Mouse (Mus musculus) G1E (cell line): Measurements from ENCODE around the gene App. TPM values are rescaled to one million over a fixed set of nuclear protein-coding genes. Genes with fewer than 3 reads are reported as not detected.

Experiments used
- ATAC-seq: 2 replicates; pipeline ENCODE4 v1.8.0; 2016; ENCODE audit warnings: mild to moderate bottlenecking; ENCODE audit not compliant: insufficient number of reproducible peaks, poor library complexity, low FRiP score, severe bottlenecking; ENCODE audit errors: extremely low read depth
- DNase-seq: peaks from one replicate; pipeline ENCODE4 v3.0.0; 2012; ENCODE audit warnings: low spot score
- H3K27me3 ChIP-seq: 2 replicates; pipeline ENCODE4 v1.6.1; 2012; ENCODE audit warnings: mild to moderate bottlenecking, low read length, inconsistent platforms; ENCODE audit not compliant: insufficient read depth
- H3K36me3 ChIP-seq: replicated peaks from 2 replicates; pipeline ENCODE3; 2012; ENCODE audit warnings: mild to moderate bottlenecking, inconsistent platforms
- H3K4me1 ChIP-seq: 2 replicates; pipeline ENCODE4 v1.6.1; 2012; ENCODE audit warnings: low read depth, low read length, inconsistent platforms, mixed read lengths; ENCODE audit not compliant: insufficient read depth
- H3K4me3 ChIP-seq: 2 replicates; pipeline ENCODE4 v1.5.1; 2012; ENCODE audit warnings: low read depth, mild to moderate bottlenecking, inconsistent platforms, low read length, moderate library complexity, mixed read lengths
- H3K9me3 ChIP-seq: replicated peaks from 2 replicates; pipeline ENCODE4 v1.6.1; 2012; ENCODE audit warnings: inconsistent platforms
- CTCF ChIP-seq: IDR thresholded peaks from 2 replicates; pipeline ENCODE4 v1.5.1; 2012; ENCODE audit warnings: low read depth, low read length, inconsistent platforms, mixed read lengths
- GATA1 ChIP-seq: IDR thresholded peaks from 2 replicates; pipeline ENCODE4 v1.6.1; 2012; ENCODE audit warnings: borderline replicate concordance, low read length, inconsistent platforms, mixed read lengths
- GATA2 ChIP-seq: IDR thresholded peaks from 2 replicates; pipeline ENCODE4 v1.6.1; 2012; ENCODE audit warnings: low read depth, low read length, inconsistent platforms, borderline replicate concordance
- POLR2AphosphoS5 ChIP-seq: IDR thresholded peaks from 2 replicates; pipeline ENCODE4 v1.6.1; 2012; ENCODE audit warnings: low read depth, low read length, inconsistent platforms; ENCODE audit not compliant: insufficient replicate concordance
- TAL1 ChIP-seq: conservative IDR thresholded peaks from 2 replicates; pipeline ENCODE4 v1.6.1; 2012; ENCODE audit warnings: low read depth, low read length, inconsistent platforms, mixed read lengths
- polyA plus RNA-seq: library from polyadenylated mRNA; stranded (reverse); fragments of >175 nt; gene quantifications from 2 replicates; pipeline ENCODE4 v1.2.3, GENCODE M21; 2012
- total RNA-seq, 2 experiments: library from RNA; stranded (forward) in 1 of 2; stranded (reverse) in 1 of 2; fragments of 200-1000 nt in 1 of 2; fragments of >200 nt in 1 of 2; fragmentation: Nextera tagmentation in 1 of 2; gene quantifications; 2 replicates each; pipeline ENCODE4 v1.2.3; 2014 to 2017

The App gene
- total and polyA plus RNA-seq, 3 experiments: 0.27 TPM; not detected in 2

- H3K36me3 ChIP-seq: no peaks in the 10 kb centered on the region
- TF ChIP-seq GATA2: no peak
- TF ChIP-seq GATA1: no peak
- TF ChIP-seq POLR2AphosphoS5: no peak
- no peak for TF ChIP-seq TAL1
- DNase-seq: no peak
Observed at GRCm38 (mm10) chr16:85099044-85099443, 74.5 kb downstream of the App start.

GRCm38 (mm10) chr16:85096396-85096795, 77.2 kb downstream of the App start:
- Histone ChIP-seq H3K27me3 (no peaks in the 10 kb centered on the region), H3K9me3 (peaks cover 32% of the 10 kb centered on the region), H3K36me3 (no peaks in the 10 kb centered on the region), H3K4me1 (no peaks in the 10 kb centered on the region), H3K4me3 (no peak overlapping the region)
- ATAC-seq (no peak), DNase-seq (no peak)
- no peak for TF ChIP-seq CTCF

More at GRCm38 (mm10) chr16:85099044-85099443, 74.5 kb downstream of the App start:
- no peaks in the 10 kb centered on the region for H3K4me1 ChIP-seq
- ATAC-seq: no peak
- H3K4me3 ChIP-seq: no peak overlapping the region
- peaks cover 29% of the 10 kb centered on the region for H3K9me3 ChIP-seq
- H3K27me3 ChIP-seq: no peaks in the 10 kb centered on the region

- TF ChIP-seq CTCF: no peak
- TF ChIP-seq POLR2AphosphoS5: no peak
- no peak for TF ChIP-seq GATA1
- no peak for TF ChIP-seq TAL1
- no peak for TF ChIP-seq GATA2
- H3K4me3 ChIP-seq: no peak overlapping the region
- peaks cover 37% of the 10 kb centered on the region for H3K9me3 ChIP-seq
- no peak for ATAC-seq
- H3K36me3 ChIP-seq: no peaks in the 10 kb centered on the region
- no peaks in the 10 kb centered on the region for H3K27me3 ChIP-seq
- no peak for DNase-seq
- no peaks in the 10 kb centered on the region for H3K4me1 ChIP-seq
Observed at GRCm38 (mm10) chr16:85095923-85096322, 77.6 kb downstream of the App start.

- TF ChIP-seq TAL1 (no peak), CTCF (no peak), GATA2 (no peak), GATA1 (no peak), POLR2AphosphoS5 (no peak)
- H3K4me3 ChIP-seq: no peak overlapping the region
- ATAC-seq: no peak
- H3K9me3 ChIP-seq: peaks cover 46% of the 10 kb centered on the region
- no peak for DNase-seq
- no peaks in the 10 kb centered on the region for H3K27me3 ChIP-seq
- no peaks in the 10 kb centered on the region for H3K36me3 ChIP-seq
- H3K4me1 ChIP-seq: no peaks in the 10 kb centered on the region
Observed at GRCm38 (mm10) chr16:85092644-85093091, 80.9 kb downstream of the App start.

GRCm38 (mm10) chr16:85092183-85092582, 81.4 kb downstream of the App start:
- no peak for ATAC-seq
- no peaks in the 10 kb centered on the region for H3K4me1 ChIP-seq
- no peaks in the 10 kb centered on the region for H3K27me3 ChIP-seq
- peaks cover 48% of the 10 kb centered on the region for H3K9me3 ChIP-seq
- H3K4me3 ChIP-seq: no peak overlapping the region
- H3K36me3 ChIP-seq: no peaks in the 10 kb centered on the region
- TF ChIP-seq TAL1: no peak
- TF ChIP-seq POLR2AphosphoS5: no peak
- TF ChIP-seq CTCF: no peak
- no peak for TF ChIP-seq GATA2
- TF ChIP-seq GATA1: no peak
- DNase-seq: no peak

- ATAC-seq (no peak), DNase-seq (no peak)
- TF ChIP-seq GATA2: no peak
- TF ChIP-seq CTCF: no peak
- no peak for TF ChIP-seq POLR2AphosphoS5
- no peak for TF ChIP-seq TAL1
- TF ChIP-seq GATA1: no peak
- H3K9me3 ChIP-seq: peaks cover 51% of the 10 kb centered on the region
- H3K4me1 ChIP-seq: no peaks in the 10 kb centered on the region
- H3K36me3 ChIP-seq: no peaks in the 10 kb centered on the region
- H3K27me3 ChIP-seq: no peaks in the 10 kb centered on the region
- H3K4me3 ChIP-seq: no peak overlapping the region
Observed at GRCm38 (mm10) chr16:85090992-85091391, 82.6 kb downstream of the App start.

GRCm38 (mm10) chr16:85088126-85088525, 85.4 kb downstream of the App start:
- Histone ChIP-seq H3K36me3 (no peaks in the 10 kb centered on the region), H3K4me3 (no peak overlapping the region), H3K4me1 (no peaks in the 10 kb centered on the region), H3K9me3 (peaks cover 54% of the 10 kb centered on the region), H3K27me3 (no peaks in the 10 kb centered on the region)
- no peak for ATAC-seq
- no peak for TF ChIP-seq CTCF
- TF ChIP-seq GATA2: no peak
- no peak for TF ChIP-seq POLR2AphosphoS5
- TF ChIP-seq GATA1: no peak
- no peak for TF ChIP-seq TAL1
- DNase-seq: no peak
